Mouse (Mus musculus): ENCODE data around the gene Apol8. TPM values are rescaled to one million over a fixed set of nuclear protein-coding genes. Genes with fewer than 3 reads are reported as not detected.

Apol8 gene
- polyA plus RNA-seq, 1 experiment from 2014 or later = 0.49 TPM

DNA sequence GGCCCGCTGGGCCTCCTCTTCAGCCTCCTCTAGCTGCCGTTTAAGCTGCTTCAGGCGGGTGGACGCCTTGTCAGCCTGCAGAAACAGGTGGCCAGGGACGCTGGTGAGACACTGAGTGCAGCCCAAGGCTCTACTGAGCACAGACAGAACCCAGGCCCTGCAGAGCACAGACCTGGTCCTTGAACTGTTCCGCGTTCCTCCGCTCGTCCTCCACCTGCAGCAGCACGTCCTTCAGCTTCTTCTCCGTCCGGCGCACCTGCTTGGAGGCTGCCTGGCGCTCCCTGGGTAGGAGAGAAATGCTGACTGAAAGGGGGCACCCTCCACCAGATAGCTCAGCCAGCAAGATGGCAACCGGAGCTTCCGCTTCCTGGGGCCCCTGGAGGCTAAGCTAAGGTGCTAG is 6.2 kb upstream of the Apol8 start:
- Histone ChIP-seq H3K36me3 (peaks cover 76% of the 10 kb centered on the region), H3K4me1 (no peaks in the 10 kb centered on the region), H3K9ac (replicated peaks) (no peak overlapping the region), H3K27ac (replicated peaks) (no peak overlapping the region), H3K27me3 (replicated peaks) (no peaks in the 10 kb centered on the region), H3K4me2 (no peak overlapping the region), H3K9me3 (replicated peaks) (no peaks in the 10 kb centered on the region), H3K4me3 (replicated peaks) (no peak overlapping the region)
- no peak for ATAC-seq (ENCODE audit: low FRiP score)
- WGBS = 93% methylated on average over 16 of the region's 16 CpGs

DNA sequence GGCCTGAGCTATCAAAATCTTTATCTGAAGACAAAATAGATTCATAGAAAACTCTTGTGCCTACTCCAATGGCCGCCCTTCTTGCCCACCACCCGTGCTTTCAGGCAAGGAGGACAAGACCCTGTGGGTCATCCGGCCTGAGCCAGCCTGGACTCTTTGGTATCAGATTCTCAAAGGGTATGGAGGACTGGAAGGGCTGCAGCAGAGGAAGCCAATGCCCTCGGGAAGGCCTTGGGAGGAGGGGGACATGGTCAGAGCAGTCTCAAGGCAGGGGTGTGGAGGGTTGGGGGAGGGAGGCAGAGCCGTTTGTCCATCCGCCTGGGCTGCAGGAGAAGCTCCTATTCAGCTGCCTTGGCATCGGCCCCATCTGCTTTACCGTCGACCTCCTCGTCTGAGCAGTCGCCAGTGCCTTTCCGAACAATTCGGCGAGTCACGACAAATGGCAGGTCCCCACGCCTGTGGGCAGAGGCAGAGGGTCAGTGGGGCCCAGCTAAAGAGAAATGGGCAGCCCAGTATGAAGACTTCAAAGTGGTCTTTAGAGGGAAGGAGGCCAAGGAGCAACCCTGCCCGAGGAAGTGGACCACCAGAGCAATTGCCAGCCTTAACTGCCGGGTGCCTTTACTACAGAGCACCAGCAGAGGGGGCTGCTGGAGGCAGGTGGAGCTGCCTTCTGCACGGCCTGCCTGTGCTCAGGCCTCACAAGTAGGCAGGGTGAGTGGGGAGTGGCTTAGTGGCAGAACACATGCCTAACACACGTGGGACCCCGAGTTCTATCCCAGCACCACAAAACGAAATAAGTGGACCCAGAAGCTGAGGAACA is 5.0 kb upstream of the Apol8 start:
- Histone ChIP-seq H3K4me2 (no peak overlapping the region), H3K9ac (replicated peaks) (no peak overlapping the region), H3K4me3 (replicated peaks) (no peak overlapping the region), H3K4me1 (peaks cover 2% of the 10 kb centered on the region; the same call in 1 of the 2 replicates), H3K27me3 (replicated peaks) (no peaks in the 10 kb centered on the region), H3K9me3 (replicated peaks) (no peaks in the 10 kb centered on the region), H3K36me3 (peaks cover 63% of the 10 kb centered on the region), H3K27ac (replicated peaks) (no peak overlapping the region)
- WGBS = 77% methylated on average over 22 of the region's 22 CpGs
- ATAC-seq (ENCODE audit: low FRiP score) = no peak

DNA sequence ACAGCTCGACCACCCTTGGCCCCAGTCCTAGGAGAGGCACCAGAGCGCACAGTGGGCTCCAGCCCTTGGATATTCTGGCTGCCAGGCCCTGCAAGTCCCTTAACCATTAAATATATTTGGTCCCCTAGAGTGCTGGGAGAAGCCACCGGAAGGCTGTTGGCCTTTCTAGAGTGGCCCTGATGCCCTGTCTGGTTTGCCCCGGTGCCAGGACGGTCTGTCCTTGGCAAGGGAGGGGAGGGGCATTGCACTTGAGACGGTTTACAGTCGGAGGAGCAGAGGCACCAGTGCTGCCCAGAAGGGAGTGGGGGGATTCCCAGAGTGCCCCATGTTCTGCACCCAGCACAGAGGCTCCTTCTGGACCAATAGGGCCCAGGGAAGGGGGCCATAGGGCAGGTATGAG is 4.3 kb upstream of the Apol8 start:
- H3K4me2 ChIP-seq = no peak overlapping the region
- no peak overlapping the region for H3K27ac ChIP-seq (replicated peaks)
- H3K9ac ChIP-seq (replicated peaks) = no peak overlapping the region
- no peaks in the 10 kb centered on the region for H3K27me3 ChIP-seq (replicated peaks)
- ATAC-seq (ENCODE audit: low FRiP score) = no peak
- WGBS = 96% methylated on average over 7 of the region's 7 CpGs
- no peak overlapping the region for H3K4me3 ChIP-seq (replicated peaks)
- no peaks in the 10 kb centered on the region for H3K9me3 ChIP-seq (replicated peaks)
- peaks cover 56% of the 10 kb centered on the region for H3K36me3 ChIP-seq
- peaks cover 2% of the 10 kb centered on the region; the same call in 1 of the 2 replicates for H3K4me1 ChIP-seq

DNA sequence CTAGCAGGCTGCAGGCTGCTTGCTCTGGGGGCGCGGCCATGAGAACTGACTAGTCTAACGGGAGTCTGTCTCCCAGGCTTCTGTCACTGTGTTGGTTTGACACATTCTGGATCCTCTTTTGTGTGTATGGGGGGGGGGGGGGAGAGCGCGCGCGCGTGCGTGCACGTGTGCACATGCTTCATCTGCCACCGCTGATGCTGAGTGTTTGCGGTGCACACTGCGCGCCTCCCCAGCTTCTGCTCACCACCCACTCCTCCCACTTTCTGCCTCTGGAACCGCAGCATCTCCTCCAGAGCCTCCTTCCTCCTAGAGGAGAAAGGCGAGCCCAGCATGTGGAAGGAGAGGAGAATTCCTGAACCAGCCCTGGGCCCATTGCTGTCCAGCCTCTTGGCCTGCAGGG is 3.2 kb upstream of the Apol8 start:
- peaks cover 2% of the 10 kb centered on the region; the same call in 1 of the 2 replicates for H3K4me1 ChIP-seq
- no peak overlapping the region for H3K9ac ChIP-seq (replicated peaks)
- H3K9me3 ChIP-seq (replicated peaks) = no peaks in the 10 kb centered on the region
- no peak overlapping the region for H3K27ac ChIP-seq (replicated peaks)
- WGBS = 96% methylated on average over 16 of the region's 16 CpGs
- H3K27me3 ChIP-seq (replicated peaks) = no peaks in the 10 kb centered on the region
- H3K4me2 ChIP-seq = no peak overlapping the region
- peaks cover 46% of the 10 kb centered on the region for H3K36me3 ChIP-seq
- ATAC-seq (ENCODE audit: low FRiP score) = no peak
- H3K4me3 ChIP-seq (replicated peaks) = no peak overlapping the region

DNA sequence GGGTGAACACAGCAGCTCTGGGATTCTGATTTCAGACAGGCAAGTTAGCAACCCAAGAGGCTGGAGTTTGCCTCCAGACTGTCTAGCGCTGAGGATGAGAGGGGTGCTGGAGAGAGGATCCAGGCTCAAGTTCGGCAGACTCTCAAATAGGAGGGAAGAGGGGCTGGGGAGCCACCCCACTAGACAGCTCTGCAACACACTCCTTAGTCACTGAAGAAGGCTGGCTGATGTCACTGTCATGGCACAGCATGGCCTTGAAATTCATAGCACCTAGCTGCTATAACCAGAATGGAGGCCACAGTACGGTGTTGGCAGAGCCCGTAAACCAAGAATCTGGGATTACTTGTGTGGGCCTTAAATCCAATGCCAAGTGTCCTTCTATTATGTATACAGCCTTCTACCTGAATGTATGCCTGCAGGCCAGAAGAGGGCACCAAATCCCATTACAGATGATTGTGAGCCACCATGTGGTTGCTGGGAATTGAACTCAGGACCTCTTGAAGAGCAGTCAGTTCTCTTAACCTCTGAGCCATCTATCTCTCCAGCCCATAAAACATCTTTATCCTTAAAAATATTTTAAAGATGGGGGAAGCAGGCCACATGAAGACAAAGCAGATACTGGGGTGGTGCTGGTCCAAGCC is 903 bp upstream of the Apol8 start:
- no peaks in the 10 kb centered on the region for H3K9me3 ChIP-seq (replicated peaks)
- WGBS = 84% methylated on average over 4 of the region's 4 CpGs
- H3K4me1 ChIP-seq = peaks cover 2% of the 10 kb centered on the region; the same call in 1 of the 2 replicates
- H3K9ac ChIP-seq (replicated peaks) = no peak overlapping the region
- H3K36me3 ChIP-seq = peaks cover 25% of the 10 kb centered on the region
- H3K27me3 ChIP-seq (replicated peaks) = no peaks in the 10 kb centered on the region
- no peak overlapping the region for H3K4me2 ChIP-seq
- ATAC-seq (ENCODE audit: low FRiP score) = no peak
- H3K27ac ChIP-seq (replicated peaks) = no peak overlapping the region
- no peak overlapping the region for H3K4me3 ChIP-seq (replicated peaks)

DNA sequence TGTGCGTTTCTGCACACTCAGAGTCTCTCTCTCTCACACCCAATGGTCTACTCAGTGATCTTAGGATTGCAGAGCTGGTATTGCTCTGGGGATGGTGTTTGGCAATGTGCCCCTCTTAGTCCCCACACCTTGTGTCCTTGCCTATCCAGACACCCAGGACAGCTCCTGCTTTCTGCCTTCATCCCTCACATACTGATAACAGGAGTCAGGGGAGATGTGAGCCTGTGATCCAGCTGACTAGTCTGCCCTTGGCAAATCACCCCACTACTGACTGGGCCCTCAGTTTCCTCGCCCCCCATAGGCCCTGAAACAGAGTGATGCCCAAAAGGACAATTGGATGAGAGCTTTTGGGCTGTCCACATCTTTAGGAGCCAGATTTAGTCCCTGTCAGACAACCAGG is 722 bp downstream of the Apol8 start:
- H3K27ac ChIP-seq (replicated peaks) = no peak overlapping the region

DNA sequence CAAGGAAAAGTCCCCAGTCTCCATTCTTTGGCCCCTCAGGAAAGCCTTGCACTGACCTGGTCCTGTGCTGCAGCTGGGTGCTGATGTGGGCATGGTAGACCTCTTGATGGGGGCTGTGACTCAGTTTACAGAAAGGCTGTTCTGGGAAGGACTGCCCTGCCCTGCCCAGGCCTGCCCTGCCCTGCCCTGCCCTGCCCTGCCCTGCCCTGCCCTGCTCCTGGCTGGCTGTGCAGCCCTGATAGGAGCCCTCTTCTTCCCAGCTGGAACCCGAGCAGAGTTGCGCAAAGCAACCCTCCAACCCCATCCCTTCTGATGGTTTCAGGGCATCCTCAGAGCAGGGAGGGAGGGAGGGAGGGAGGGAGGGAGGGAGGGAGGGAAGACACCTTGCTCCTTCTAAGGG is 1.7 kb downstream of the Apol8 start:
- H3K27ac ChIP-seq (replicated peaks) = no peak overlapping the region
- ATAC-seq (ENCODE audit: low FRiP score) = no peak
- H3K4me1 ChIP-seq = peaks cover 2% of the 10 kb centered on the region; the same call in 1 of the 2 replicates
- no peak overlapping the region for H3K4me3 ChIP-seq (replicated peaks)
- H3K27me3 ChIP-seq (replicated peaks) = no peaks in the 10 kb centered on the region
- WGBS = 20% methylated on average over 1 of the region's 2 CpGs
- H3K9ac ChIP-seq (replicated peaks) = no peak overlapping the region
- no peaks in the 10 kb centered on the region for H3K9me3 ChIP-seq (replicated peaks)
- H3K4me2 ChIP-seq = no peak overlapping the region
- H3K36me3 ChIP-seq = peaks cover 2% of the 10 kb centered on the region; the same call in 1 of the 2 replicates

More for the DNA sequence above, 722 bp downstream of the Apol8 start:
- H3K4me2 ChIP-seq = no peak overlapping the region
- peaks cover 2% of the 10 kb centered on the region; the same call in 1 of the 2 replicates for H3K4me1 ChIP-seq
- H3K9me3 ChIP-seq (replicated peaks) = no peaks in the 10 kb centered on the region
- H3K36me3 ChIP-seq = peaks cover 10% of the 10 kb centered on the region
- no peaks in the 10 kb centered on the region for H3K27me3 ChIP-seq (replicated peaks)
- no peak overlapping the region for H3K4me3 ChIP-seq (replicated peaks)
- ATAC-seq (ENCODE audit: low FRiP score) = no peak
- H3K9ac ChIP-seq (replicated peaks) = no peak overlapping the region
- 68% methylated on average over 2 of the region's 2 CpGs for WGBS

DNA sequence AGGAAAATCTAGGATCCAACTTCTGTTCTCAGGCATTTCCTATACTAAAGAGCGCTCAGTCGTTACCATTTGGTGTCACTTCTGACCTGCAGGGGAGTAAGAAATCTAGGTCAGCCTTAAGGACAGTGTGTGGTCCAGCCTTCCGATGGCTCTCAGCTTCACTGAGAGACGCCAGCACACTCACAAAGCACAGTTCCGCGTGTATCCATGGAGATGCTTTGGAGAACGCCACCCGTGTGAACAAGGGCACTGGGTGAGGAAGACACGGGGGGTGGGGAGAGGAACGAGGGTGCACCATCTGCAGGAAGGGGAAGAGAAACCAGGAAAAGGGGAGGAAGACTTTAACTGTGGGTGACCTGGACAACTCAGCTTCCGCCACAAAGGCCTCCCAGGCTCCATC is 4.4 kb downstream of the Apol8 start:
- H3K27me3 ChIP-seq (replicated peaks) = no peaks in the 10 kb centered on the region
- H3K36me3 ChIP-seq = no peaks in the 10 kb centered on the region
- H3K9me3 ChIP-seq (replicated peaks) = no peaks in the 10 kb centered on the region
- no peak overlapping the region for H3K9ac ChIP-seq (replicated peaks)
- H3K4me3 ChIP-seq (replicated peaks) = no peak overlapping the region
- no peak overlapping the region for H3K4me2 ChIP-seq
- WGBS = 53% methylated on average over 11 of the region's 11 CpGs
- no peak overlapping the region for H3K27ac ChIP-seq (replicated peaks)
- ATAC-seq (ENCODE audit: low FRiP score) = no peak
- H3K4me1 ChIP-seq = peaks cover 2% of the 10 kb centered on the region; the same call in 1 of the 2 replicates

DNA sequence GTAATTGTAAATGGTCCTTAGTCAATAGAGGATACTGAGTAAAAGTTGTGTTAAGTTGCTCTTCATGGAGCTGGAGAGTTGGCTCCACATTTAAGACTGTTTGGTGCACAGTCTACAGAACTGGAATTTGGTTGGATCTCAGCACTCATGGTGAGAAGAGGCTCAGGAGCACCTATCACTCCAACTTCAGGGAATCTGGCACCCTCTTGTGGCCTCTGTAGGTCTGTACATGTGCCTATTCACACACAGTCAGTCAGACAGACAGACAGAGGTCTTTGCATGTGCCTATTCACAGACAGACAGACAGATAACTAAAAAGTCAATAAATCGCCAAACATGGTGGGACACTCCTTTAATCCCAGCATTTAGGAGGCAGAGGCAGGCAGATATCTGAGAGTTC is 6.3 kb downstream of the Apol8 start:
- no peak overlapping the region for H3K9ac ChIP-seq (replicated peaks)

DNA sequence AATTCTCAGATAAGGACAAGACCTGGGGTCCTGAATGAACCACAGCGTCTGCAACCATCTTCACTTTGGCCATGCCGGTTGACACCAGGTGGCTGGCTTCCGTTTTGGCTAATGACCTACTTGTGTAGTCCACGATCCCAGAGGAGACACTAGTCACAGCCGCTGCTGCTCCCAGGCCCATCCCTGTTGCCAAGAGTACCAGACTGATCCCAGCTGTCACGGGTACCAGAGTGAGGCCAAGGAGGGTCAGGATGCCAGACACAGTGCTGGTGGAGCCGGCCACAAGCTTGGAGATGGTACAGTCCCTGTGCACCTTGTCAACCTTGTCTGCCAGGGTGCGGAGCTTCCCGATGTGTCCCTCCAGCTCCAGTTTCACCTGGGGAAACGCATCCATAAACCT is 7.1 kb downstream of the Apol8 start:
- ATAC-seq (ENCODE audit: low FRiP score) = no peak
- Histone ChIP-seq H3K9me3 (replicated peaks) (no peaks in the 10 kb centered on the region), H3K4me3 (replicated peaks) (no peak overlapping the region), H3K27me3 (replicated peaks) (no peaks in the 10 kb centered on the region), H3K4me2 (no peak overlapping the region), H3K4me1 (no peaks in the 10 kb centered on the region), H3K27ac (replicated peaks) (no peak overlapping the region), H3K36me3 (no peaks in the 10 kb centered on the region), H3K9ac (replicated peaks) (no peak overlapping the region)
- WGBS = 80% methylated on average over 10 of the region's 10 CpGs

More for the DNA sequence above, 6.3 kb downstream of the Apol8 start:
- no peak for ATAC-seq (ENCODE audit: low FRiP score)
- Histone ChIP-seq H3K27me3 (replicated peaks) (no peaks in the 10 kb centered on the region), H3K4me3 (replicated peaks) (no peak overlapping the region), H3K27ac (replicated peaks) (no peak overlapping the region), H3K36me3 (no peaks in the 10 kb centered on the region), H3K4me1 (no peaks in the 10 kb centered on the region), H3K9me3 (replicated peaks) (no peaks in the 10 kb centered on the region), H3K4me2 (no peak overlapping the region)
- 44% methylated on average over 1 of the region's 1 CpGs for WGBS

DNA sequence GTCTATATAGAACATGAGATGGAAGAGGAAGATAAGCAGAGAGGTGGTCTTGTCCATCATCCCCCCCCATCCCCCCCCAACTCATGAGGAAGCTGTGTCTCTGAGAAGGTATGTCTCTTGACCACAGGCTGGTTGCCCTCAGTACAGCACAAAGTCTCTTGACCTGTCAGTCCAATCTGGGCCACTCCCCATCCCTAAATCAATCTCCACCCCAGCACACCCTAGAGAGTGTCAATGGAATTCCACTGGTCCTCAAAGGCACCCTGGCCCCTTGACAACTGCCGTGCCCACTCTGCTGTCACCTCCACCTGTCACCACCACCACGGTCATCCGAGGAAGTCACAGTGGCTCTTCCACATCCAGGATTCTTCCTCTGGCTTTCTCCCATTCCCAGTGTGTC is 8.4 kb downstream of the Apol8 start:
- no peaks in the 10 kb centered on the region for H3K4me1 ChIP-seq
- no peaks in the 10 kb centered on the region for H3K27me3 ChIP-seq (replicated peaks)
- no peak overlapping the region for H3K4me2 ChIP-seq
- no peaks in the 10 kb centered on the region for H3K9me3 ChIP-seq (replicated peaks)
- H3K4me3 ChIP-seq (replicated peaks) = no peak overlapping the region
- no peak for ATAC-seq (ENCODE audit: low FRiP score)
- H3K9ac ChIP-seq (replicated peaks) = no peak overlapping the region
- 88% methylated on average over 3 of the region's 3 CpGs for WGBS
- H3K27ac ChIP-seq (replicated peaks) = no peak overlapping the region
- H3K36me3 ChIP-seq = no peaks in the 10 kb centered on the region

DNA sequence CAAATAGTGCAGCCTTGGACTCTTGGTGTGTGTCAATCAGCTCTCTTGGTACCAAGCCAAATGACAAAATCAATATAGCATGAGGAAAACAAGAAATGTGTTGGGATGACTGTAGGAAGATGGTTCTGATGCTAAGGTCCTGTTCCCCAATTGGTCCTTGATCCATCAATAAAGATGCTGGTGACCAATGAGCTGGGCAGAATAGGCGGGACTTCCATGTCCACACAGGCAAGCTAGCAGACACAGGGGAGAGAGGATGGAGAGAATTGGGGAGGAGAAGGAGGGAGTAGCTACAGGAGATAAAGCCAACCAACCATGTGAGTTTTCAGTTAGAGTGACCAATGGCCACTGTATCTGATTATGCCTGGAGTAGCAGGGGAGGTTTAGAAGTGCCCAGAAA is 10.5 kb downstream of the Apol8 start:
- ATAC-seq (ENCODE audit: low FRiP score) = no peak
- 100% methylated on average over 1 of the region's 1 CpGs for WGBS
- H3K4me1 ChIP-seq = no peaks in the 10 kb centered on the region
- H3K36me3 ChIP-seq = no peaks in the 10 kb centered on the region
- H3K9me3 ChIP-seq (replicated peaks) = no peaks in the 10 kb centered on the region
- no peak overlapping the region for H3K4me2 ChIP-seq
- no peaks in the 10 kb centered on the region for H3K27me3 ChIP-seq (replicated peaks)
- H3K27ac ChIP-seq (replicated peaks) = no peak overlapping the region
- no peak overlapping the region for H3K4me3 ChIP-seq (replicated peaks)
- H3K9ac ChIP-seq (replicated peaks) = no peak overlapping the region

Data from neural tube, embryonic 15.5 days (tissue).